Mouse (Mus musculus): ENCODE measurements around the gene Arhgef28.

GRCm38 (mm10) chr13:98132264-98132663 is 74.0 kb downstream of the Arhgef28 start:
- TF ChIP-seq GATA1 (IDR thresholded peaks at IDR 0.05; ENCODE audit: borderline replicate concordance, low read length) (no peak), FLI1 (IDR thresholded peaks at IDR 0.05; ENCODE audit: low read length) (no peak)

All from megakaryocyte, embryonic 14.5 days (primary cell).